Mouse (Mus musculus) kidney, embryonic 14.5 days (tissue): ENCODE measurements around the gene Ttc28. TPM values are rescaled to one million over a fixed set of nuclear protein-coding genes. Genes with fewer than 3 reads are reported as not detected.
A peak's percentile ranks its signal among the peaks of the same experiment; 100 is the strongest.

Experiments used
- ATAC-seq: fragments of 200-750 bp; cut with Nextera tagmentation; 2 replicates; pipeline ENCODE4 v1.8.0; 2017; ENCODE audit warnings: moderate number of reproducible peaks, mild to moderate bottlenecking, moderate TSS enrichment, moderate library complexity; ENCODE audit not compliant: low FRiP score, low TSS enrichment
- H3K27ac ChIP-seq: fragments of 300-500 bp; sonication (generic); 2 replicates; pipeline ENCODE4 v1.5.1; 2014; ENCODE audit warnings: low read depth, mild to moderate bottlenecking, low read length, moderate library complexity, mixed read lengths
- H3K27me3 ChIP-seq: fragments of 300-500 bp; sonication (generic); 2 replicates; pipeline ENCODE4 v1.6.1; 2014; ENCODE audit warnings: mild to moderate bottlenecking, low read length; ENCODE audit not compliant: control insufficient read depth, insufficient read depth
- H3K36me3 ChIP-seq: fragments of 300-500 bp; sonication (generic); 2 replicates; pipeline ENCODE4 v1.6.1; 2014; ENCODE audit warnings: low read length, mixed read lengths; ENCODE audit not compliant: control insufficient read depth, insufficient read depth
- H3K4me1 ChIP-seq: fragments of 300-500 bp; sonication (generic); 2 replicates; pipeline ENCODE4 v1.6.1; 2014; ENCODE audit warnings: low read length, mixed read lengths; ENCODE audit not compliant: control insufficient read depth, insufficient read depth
- H3K4me2 ChIP-seq: fragments of 300-500 bp; sonication (generic); replicated peaks from 2 replicates; pipeline ENCODE4 v1.6.1; 2014; ENCODE audit warnings: low read depth, mild to moderate bottlenecking, low read length
- H3K4me3 ChIP-seq: fragments of 300-500 bp; sonication (generic); 2 replicates; pipeline ENCODE4 v1.5.1; 2014; ENCODE audit warnings: mild to moderate bottlenecking, low read length
- H3K9ac ChIP-seq: fragments of 300-500 bp; sonication (generic); 2 replicates; pipeline ENCODE4 v1.6.1; 2014; ENCODE audit warnings: low read depth, mild to moderate bottlenecking, low read length, moderate library complexity
- H3K9me3 ChIP-seq: fragments of 300-500 bp; sonication (generic); 2 replicates; pipeline ENCODE4 v1.6.1; 2016; ENCODE audit warnings: low read length; ENCODE audit not compliant: control insufficient read depth
- WGBS: fragments of 180-500 bp; shearing (Covaris S2); extraction: QIAGEN DNeasy Blood & Tissue Kit; methylation state at CpG from one replicate; pipeline ENCODE4 v1.1.7; 2014; 5-methylcytosine and 5-hydroxymethylcytosine counted together
- polyA plus RNA-seq: library from polyadenylated mRNA; unstranded; fragments of >200 nt; fragmentation: Nextera tagmentation; extraction: Ambion mirVana; gene quantifications from 2 replicates; pipeline ENCODE4 v1.2.1, GENCODE M21; 2014

Gene Ttc28
- polyA plus RNA-seq, 1 experiment from 2014 or later = 24.7 TPM

DNA sequence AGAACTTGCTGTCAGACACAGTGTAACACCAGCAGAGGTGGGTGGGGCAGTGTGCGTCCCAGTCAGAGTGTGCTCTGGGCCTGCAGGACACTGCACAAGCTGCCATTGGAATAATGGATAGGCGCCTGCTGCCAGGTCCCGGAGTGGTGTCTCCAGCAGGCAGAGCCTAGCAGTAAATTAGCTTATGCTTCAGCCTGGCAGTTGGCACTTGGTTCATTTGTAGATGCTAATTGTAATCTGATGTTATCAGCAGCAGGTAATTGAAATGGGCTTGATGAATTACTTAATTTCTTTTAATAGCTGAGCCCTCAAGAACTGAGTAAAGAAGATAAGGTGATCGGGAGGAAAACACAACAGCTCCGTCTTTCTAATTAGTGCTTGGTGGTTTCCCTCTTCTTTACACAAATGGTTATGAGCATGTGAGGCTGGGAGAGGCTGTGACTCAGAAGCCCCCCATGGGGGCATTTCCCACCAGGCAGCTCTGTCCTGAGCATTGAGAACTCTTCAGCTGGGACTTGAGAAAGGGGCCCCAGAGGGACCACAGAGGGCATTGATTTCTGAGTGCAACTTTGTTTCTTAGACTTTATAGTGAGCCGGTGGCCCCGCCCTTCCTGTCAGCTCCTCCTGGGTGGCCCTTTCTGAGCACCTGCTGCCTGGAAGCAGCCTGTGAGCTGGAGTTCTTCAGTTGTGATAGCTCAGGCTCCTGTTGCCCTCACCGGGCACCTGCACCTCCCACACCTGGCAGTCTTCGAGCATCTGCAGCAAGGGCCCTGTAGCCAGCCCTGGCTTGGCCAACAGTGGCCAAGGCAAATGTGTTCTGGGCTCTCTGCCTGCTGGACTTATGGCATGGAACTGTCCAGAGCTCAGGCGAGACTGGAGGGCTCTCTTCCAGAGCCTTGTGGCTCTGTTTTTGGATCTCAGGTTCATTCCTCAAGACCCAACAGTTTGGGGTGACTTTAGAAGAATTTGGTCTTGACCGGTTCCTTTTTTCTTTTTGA lies 316.2 kb downstream of the Ttc28 start:
- peak overlapping the region; percentile 18; the same call in 1 of the 2 replicates for H3K9ac ChIP-seq
- H3K4me3 ChIP-seq = no peak overlapping the region
- no peak for ATAC-seq
- 53% methylated on average over 11 of the region's 11 CpGs for WGBS
- no peaks in the 10 kb centered on the region for H3K36me3 ChIP-seq
- H3K4me1 ChIP-seq = peaks cover 15% of the 10 kb centered on the region
- no peaks in the 10 kb centered on the region for H3K9me3 ChIP-seq
- H3K4me2 ChIP-seq = no peak overlapping the region
- H3K27me3 ChIP-seq = no peaks in the 10 kb centered on the region
- no peak overlapping the region for H3K27ac ChIP-seq

DNA sequence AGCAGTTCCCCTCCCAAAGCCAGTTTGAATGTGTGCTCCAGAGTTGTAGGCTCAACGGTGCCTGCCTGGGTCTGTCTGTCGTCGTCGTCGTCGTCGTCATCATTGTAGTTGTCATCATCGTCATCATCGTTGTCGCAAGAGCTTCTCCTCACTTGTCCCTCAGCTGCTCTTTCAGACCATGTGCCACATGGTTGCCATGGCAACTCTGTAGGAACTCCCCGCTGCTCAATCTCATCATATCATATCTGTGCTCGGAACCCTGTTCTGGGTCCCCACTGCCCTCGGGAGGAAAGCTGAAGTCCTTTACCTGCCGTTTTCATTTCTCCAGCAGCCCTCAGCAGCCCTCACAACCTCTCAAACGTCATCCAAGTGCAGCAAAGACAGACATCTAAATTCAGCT lies 318.1 kb downstream of the Ttc28 start:
- peaks cover 22% of the 10 kb centered on the region for H3K4me1 ChIP-seq

DNA sequence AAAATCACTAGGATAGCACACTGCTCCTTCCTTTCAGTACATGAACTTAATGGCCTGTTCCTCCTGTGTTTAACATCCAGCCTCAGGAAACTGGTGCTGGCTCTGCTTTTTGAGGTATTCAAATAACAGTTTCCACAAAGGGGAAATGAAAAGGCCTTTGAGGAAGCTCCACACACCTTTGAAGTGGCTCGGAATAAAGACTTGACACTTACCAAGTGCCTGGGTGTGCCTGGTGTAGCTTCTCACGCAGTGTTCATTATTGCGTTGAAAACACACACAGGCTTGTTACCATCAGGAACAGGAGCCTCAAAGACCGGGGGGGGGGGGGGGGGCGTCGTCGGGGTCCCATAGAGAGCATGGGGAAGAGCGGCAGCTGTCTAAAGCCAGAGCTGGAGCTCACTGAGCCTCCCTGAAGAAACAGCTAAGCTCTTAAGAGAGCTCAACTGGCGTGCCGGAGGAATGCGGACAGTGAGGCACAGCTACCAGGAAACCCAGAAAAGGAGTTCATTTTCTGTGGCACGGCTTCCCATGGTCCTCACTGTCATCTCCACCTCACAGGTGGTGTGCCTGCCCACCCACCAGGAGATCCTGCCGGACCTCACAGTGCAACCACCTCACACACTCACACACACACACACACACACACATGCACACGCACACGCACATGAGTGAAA lies 320.7 kb downstream of the Ttc28 start:
- no peak overlapping the region for H3K27ac ChIP-seq
- H3K9me3 ChIP-seq = no peaks in the 10 kb centered on the region
- no peaks in the 10 kb centered on the region for H3K36me3 ChIP-seq
- peaks cover 48% of the 10 kb centered on the region for H3K4me1 ChIP-seq
- no peak overlapping the region for H3K4me3 ChIP-seq
- H3K4me2 ChIP-seq = no peak overlapping the region
- H3K27me3 ChIP-seq = no peaks in the 10 kb centered on the region
- no peak for ATAC-seq
- WGBS = 29% methylated on average over 15 of the region's 15 CpGs
- no peak overlapping the region for H3K9ac ChIP-seq

More for the DNA sequence above, 318.1 kb downstream of the Ttc28 start:
- Histone ChIP-seq H3K9me3 (no peaks in the 10 kb centered on the region), H3K4me3 (no peak overlapping the region), H3K27ac (no peak overlapping the region), H3K4me2 (no peak overlapping the region), H3K27me3 (no peaks in the 10 kb centered on the region), H3K36me3 (no peaks in the 10 kb centered on the region), H3K9ac (no peak overlapping the region)
- no peak for ATAC-seq
- 88% methylated on average over 15 of the region's 15 CpGs for WGBS

DNA sequence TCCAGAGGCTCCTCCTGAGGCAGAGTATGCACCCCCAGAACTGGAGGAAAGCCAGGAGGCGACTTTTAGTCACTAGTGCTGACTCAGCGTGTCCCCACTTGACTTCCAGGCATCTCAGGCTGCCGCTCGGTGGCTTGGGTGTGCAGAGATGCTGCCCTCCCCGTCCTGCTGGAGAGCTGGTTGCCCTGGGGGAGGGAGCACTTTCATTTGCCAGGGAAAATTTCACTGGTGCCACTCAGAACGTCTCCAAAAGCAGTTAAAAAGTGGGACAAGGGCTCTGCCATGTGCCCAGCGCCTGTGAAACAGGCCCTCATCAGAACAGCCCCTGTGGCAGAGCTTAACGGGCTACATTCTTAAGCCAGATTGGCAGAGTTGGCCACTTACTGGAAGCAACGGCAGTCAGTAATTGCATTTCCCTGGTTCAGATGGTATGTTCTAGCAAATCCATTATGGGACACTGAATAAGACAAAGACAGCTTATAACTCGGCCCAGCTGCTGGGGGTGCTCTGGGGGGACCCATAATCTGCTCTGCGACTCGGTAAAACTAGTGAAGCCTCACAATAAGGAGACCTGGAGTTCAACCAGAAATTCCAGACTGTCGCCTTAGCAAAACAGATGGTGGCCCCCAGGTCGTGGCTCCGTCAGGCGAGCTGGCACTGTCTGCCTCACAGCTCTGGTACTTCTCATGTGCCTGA lies 321.5 kb downstream of the Ttc28 start:
- 38% methylated on average over 16 of the region's 16 CpGs for WGBS
- Histone ChIP-seq H3K4me2 (no peak overlapping the region), H3K4me3 (no peak overlapping the region), H3K4me1 (peaks cover 52% of the 10 kb centered on the region), H3K9me3 (no peaks in the 10 kb centered on the region), H3K27me3 (no peaks in the 10 kb centered on the region), H3K36me3 (no peaks in the 10 kb centered on the region), H3K9ac (no peak overlapping the region), H3K27ac (no peak overlapping the region)
- ATAC-seq = no peak

DNA sequence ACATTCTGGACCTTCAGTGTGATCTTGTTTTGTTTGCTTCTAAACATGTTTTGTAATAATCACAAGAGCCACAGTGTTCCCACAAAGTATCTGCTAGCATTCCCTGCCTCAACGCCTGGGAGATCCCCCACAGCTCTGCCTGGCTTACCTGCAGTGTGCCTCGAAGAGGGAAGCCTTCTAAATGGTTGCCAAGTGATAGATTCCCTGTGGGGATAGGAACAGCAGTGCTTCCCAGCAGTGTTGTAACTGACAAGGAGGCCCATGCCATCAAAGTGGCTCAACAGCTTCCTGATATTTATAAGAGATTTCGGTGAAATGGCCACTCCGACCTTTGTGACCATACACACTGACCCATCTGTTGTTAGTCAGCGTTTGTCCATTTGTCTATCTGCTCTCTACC lies 324.6 kb downstream of the Ttc28 start:
- Histone ChIP-seq H3K4me1 (peaks cover 69% of the 10 kb centered on the region), H3K9ac (no peak overlapping the region), H3K9me3 (no peaks in the 10 kb centered on the region), H3K4me3 (no peak overlapping the region), H3K36me3 (no peaks in the 10 kb centered on the region), H3K27ac (peak overlapping the region; percentile 49; the same call in 1 of the 2 replicates), H3K4me2 (no peak overlapping the region), H3K27me3 (no peaks in the 10 kb centered on the region)
- WGBS = 65% methylated on average over 5 of the region's 5 CpGs
- no peak for ATAC-seq

DNA sequence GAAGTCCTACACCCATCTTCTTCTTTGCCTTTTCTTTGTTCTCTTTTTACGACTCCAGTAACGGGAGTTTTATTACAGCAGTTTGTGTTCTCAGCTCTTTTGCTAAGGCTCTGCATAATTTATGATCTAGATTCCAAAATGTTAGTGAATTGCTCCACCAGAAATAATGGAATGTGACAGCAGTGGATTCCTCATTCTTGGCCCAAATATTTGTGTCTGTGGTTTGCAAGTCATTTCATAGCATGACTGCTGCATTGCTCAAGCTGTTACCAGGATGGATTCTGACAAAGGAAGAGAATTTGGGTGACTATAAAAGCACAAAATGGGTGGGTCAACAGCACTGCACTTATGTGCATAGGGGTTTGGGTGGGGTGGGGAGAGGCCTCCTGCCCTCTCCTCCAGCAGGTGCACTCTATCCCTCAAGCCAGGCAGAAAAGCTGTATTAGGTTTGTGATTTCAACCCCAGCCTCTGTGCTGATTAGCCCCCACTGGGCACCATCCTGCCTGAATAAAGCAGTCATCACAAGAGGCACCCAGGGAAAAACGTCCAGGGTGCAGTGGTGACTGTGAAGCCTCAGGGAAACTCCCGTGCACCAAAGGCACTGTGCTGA lies 325.5 kb downstream of the Ttc28 start:
- Histone ChIP-seq H3K36me3 (no peaks in the 10 kb centered on the region), H3K9me3 (no peaks in the 10 kb centered on the region), H3K27me3 (no peaks in the 10 kb centered on the region), H3K4me1 (peaks cover 66% of the 10 kb centered on the region), H3K4me3 (no peak overlapping the region), H3K27ac (peak overlapping the region; percentile 67; the same call in 1 of the 2 replicates), H3K9ac (no peak overlapping the region), H3K4me2 (no peak overlapping the region)
- no peak for ATAC-seq
- WGBS = 18% methylated on average over 4 of the region's 4 CpGs

DNA sequence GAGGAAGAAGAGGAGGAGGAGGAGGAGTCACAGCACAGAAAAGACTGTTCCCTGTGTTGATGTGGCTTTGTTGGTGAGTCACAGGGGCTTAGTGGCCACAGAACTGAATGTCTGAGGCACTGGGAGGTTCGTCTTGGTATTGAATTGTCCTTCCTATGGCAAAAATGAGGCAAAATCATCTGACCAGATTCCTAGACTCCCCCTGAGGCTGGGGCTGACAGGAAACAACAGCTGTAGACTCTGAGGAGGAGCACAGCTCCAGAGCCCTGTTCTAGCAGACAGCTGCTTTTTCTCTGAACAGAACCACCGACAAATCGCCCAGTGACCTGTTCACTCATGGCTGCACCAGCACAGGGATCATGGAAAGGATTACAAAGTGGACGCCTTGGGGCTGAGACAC lies 326.2 kb downstream of the Ttc28 start:
- Histone ChIP-seq H3K4me1 (peaks cover 62% of the 10 kb centered on the region), H3K27me3 (no peaks in the 10 kb centered on the region), H3K9me3 (no peaks in the 10 kb centered on the region), H3K4me2 (no peak overlapping the region), H3K27ac (peak overlapping the region; percentile 51; the same call in 1 of the 2 replicates), H3K36me3 (no peaks in the 10 kb centered on the region), H3K4me3 (no peak overlapping the region), H3K9ac (no peak overlapping the region)
- 0 out of 2 replicates have a peak, but pooled peaks have one; percentile 12 for ATAC-seq
- 2% methylated on average over 4 of the region's 4 CpGs for WGBS

DNA sequence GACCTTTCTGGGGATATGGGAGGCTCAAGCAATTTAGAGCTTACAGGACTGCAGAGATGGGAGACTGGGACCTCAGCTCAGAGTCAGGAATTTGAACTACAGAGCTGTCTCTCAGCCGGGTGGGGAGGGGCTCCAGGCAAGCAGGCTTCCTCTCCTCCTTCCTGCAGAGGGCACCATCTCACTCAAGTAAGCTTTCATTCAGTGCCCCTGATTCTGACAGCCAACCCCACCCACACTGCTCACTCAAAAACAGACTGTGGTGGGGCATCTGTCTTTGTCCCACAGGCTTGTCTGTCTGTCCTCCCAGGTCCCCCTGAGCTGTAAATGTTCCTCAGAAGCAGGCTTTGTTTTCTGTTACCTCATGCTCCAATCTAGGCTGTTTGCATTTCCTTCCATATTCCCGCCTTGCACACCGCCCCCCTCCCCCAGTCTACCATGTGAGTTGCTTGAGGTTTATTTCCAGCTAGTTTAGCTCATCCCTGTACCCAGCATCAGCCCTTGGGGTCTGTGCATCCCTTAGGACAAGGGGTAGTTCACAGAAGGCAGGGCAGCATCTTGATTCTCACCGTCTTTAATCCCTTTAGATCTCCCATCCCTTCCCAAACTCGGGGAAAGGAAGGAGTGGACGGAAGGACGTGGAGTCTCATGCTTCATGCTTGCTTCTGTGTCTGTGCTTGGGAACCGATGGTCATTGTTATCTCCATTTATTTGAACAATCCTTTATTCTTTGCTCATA lies 328.5 kb downstream of the Ttc28 start:
- H3K4me1 ChIP-seq = peaks cover 58% of the 10 kb centered on the region

More for the DNA sequence above, 328.5 kb downstream of the Ttc28 start:
- H3K4me2 ChIP-seq = no peak overlapping the region
- ATAC-seq = peak; percentile 40; the same call in 1 of the 2 replicates
- 48% methylated on average over 8 of the region's 8 CpGs for WGBS
- no peaks in the 10 kb centered on the region for H3K9me3 ChIP-seq
- H3K27ac ChIP-seq = no peak overlapping the region
- H3K4me3 ChIP-seq = no peak overlapping the region
- no peaks in the 10 kb centered on the region for H3K36me3 ChIP-seq
- H3K27me3 ChIP-seq = no peaks in the 10 kb centered on the region
- H3K9ac ChIP-seq = no peak overlapping the region
